Mouse (Mus musculus) mesoderm, embryonic 11.5 days (tissue): ENCODE measurements at regions not wholly inside any gene's neighbourhood (a gene's known extent, or its start where the extent isn't known, plus 50 kb on each side); places are given as distances from the start of the nearest gene placed in this dataset.

ENCODE experiments used
- DNase-seq: peaks from one replicate; pipeline ENCODE4 v3.0.0-alpha.2; 2012; ENCODE audit warnings: low read depth, low spot score

- DNase-seq, result no peak
Measured at GRCm38 (mm10) chr15:38608207-38608870, 1183.0 kb downstream of the 4930447A16Rik start.

GRCm38 (mm10) chr15:38609522-38609921 lies 1184.2 kb downstream of the 4930447A16Rik start:
- no peak for DNase-seq
